Mouse (Mus musculus) testis, adult 2 months (tissue): ENCODE data around the gene Crebl2. TPM values are rescaled to one million over a fixed set of nuclear protein-coding genes. Genes with fewer than 3 reads are reported as not detected.

Experiments used
- H3K27ac ChIP-seq: fragments of 200-500 bp; 2 replicates; pipeline ENCODE4 v1.5.1; 2012; ENCODE audit warnings: low read depth, low read length; ENCODE audit not compliant: control insufficient read depth, insufficient read depth
- H3K27me3 ChIP-seq: fragments of 200-500 bp; 2 replicates; pipeline ENCODE4 v1.6.1; 2012; ENCODE audit warnings: mild to moderate bottlenecking, low read length, moderate library complexity; ENCODE audit not compliant: control insufficient read depth, insufficient read depth
- H3K36me3 ChIP-seq: fragments of 200-500 bp; 2 replicates; pipeline ENCODE4 v1.6.1; 2012; ENCODE audit warnings: mild to moderate bottlenecking, low read length; ENCODE audit not compliant: control insufficient read depth, insufficient read depth
- H3K4me1 ChIP-seq: fragments of 200-500 bp; 2 replicates; pipeline ENCODE4 v1.6.1; 2012; ENCODE audit warnings: low read length; ENCODE audit not compliant: control insufficient read depth, insufficient read depth
- H3K4me3 ChIP-seq: fragments of 200-500 bp; 2 replicates; pipeline ENCODE4 v1.5.1; 2012; ENCODE audit warnings: low read depth, mild to moderate bottlenecking, low read length, moderate library complexity, mixed read lengths; ENCODE audit not compliant: control insufficient read depth
- CTCF ChIP-seq: fragments of 200-500 bp; IDR thresholded peaks from 2 replicates; pipeline ENCODE4 v1.5.1; 2012; ENCODE audit warnings: low read depth, mild to moderate bottlenecking, inconsistent platforms, low read length, moderate library complexity; ENCODE audit not compliant: control insufficient read depth, insufficient read depth, insufficient replicate concordance
- POLR2A ChIP-seq: fragments of 200-500 bp; IDR thresholded peaks from 2 replicates; pipeline ENCODE4 v1.6.1; 2012; ENCODE audit warnings: low read depth, mild to moderate bottlenecking, inconsistent platforms, low read length, moderate library complexity; ENCODE audit not compliant: control insufficient read depth
- polyA plus RNA-seq: library from polyadenylated mRNA; depleted of rRNA; stranded (reverse); fragments of >200 nt; gene quantifications from 2 replicates; pipeline ENCODE4 v1.2.3, GENCODE M21; 2012

Gene Crebl2
- polyA plus RNA-seq, 1 experiment = 11.2 TPM

DNA sequence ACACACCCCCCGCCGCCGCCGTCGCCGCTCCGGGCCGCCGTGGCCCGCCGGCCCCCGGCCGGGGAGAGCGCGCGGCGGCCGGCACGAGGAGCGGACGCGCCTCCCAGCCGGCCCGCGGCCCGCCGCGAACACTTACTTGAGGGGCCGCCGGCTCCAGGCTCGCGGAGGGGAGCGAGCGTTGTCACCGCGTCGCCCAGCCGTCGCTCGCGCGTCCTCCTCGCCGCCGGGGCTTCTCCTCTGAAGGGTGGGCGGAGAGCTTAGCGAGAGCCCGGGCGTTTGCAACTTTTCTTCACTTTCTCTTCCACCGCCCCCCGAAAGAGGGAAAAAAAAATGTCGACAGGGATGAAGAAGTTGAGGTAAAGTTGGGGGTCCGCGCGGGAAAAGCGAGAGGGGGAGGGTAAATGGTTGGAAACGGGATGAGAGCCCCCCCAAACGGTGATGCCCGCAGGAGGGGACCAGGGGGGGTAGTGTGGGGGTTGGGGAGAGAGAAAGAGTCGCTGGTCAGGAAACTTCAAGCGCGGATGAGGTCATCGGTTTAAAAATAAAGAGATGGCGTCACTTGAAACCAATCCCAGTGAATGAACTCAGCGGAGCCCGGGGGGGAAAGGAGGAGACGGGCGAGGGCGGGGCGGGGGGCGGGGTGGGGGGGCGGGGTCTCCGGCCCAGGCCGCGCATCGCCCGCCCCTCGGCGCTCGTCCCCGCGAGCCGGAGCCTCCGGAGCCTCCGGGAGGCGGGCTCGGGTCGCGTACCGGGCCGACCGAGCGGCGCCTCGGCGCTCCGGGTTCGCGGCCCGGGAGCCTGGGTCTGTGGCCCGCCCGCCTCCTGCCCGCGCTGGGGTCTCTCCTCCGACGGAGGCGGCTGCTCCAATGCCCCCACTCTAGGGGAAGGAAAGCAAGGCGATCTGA is 37.6 kb upstream of the Crebl2 start, which contains the start of gene Dusp16:
Gene Dusp16, minus strand, starts transcription at position 485 of the 905 bp plus-strand sequence.
- Histone ChIP-seq H3K4me1 (peaks cover 19% of the 10 kb centered on the region), H3K27me3 (no peaks in the 10 kb centered on the region), H3K4me3 (peak within 1 kb of the TSS; percentile 98), H3K36me3 (no peaks in the 10 kb centered on the region), H3K27ac (peak within 1 kb of the TSS; percentile 98)
- no peak for TF ChIP-seq CTCF
- TF ChIP-seq POLR2A = 0 out of 2 replicates have a peak, but pooled peaks have one; percentile 3

DNA sequence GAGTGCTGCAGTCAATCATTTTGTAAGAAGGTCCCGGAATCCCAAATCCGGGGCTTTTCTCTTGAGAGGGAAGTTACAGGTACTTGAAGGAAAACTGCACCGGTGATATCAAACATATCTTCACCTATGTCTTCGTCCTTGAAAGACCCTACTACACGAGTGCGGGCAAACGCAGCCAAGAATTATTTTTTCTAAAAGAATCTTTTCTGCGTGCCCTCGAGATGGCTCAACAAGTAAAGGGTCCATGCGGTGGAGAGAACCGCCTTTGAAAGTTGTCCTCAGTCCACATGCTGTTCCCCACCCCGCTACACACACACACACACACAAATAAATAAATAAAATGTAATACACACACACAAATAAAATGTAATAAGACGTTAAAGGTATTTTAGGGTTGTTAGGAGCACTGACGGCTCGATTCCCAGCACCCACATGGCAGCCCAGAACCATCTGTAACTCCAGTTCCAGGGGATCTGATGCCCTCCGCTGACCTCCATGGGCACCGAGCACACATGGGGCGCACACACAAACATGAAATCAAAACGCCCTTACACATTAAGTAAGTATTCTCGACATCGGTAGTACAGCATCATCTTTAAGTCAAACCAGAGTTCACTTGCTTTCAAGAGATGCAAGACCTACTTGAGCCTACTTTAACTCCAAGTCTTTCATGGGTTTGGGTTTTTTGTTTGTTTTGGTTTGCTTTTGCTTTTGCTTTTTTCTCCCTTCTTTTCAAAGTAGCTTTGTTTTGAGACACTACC is 36.7 kb upstream of the Crebl2 start:
- Histone ChIP-seq H3K36me3 (no peaks in the 10 kb centered on the region), H3K27me3 (no peaks in the 10 kb centered on the region), H3K27ac (peak overlapping the region; percentile 90), H3K4me1 (peaks cover 19% of the 10 kb centered on the region), H3K4me3 (peak overlapping the region; percentile 95)
- TF ChIP-seq CTCF (no peak), POLR2A (no peak)

DNA sequence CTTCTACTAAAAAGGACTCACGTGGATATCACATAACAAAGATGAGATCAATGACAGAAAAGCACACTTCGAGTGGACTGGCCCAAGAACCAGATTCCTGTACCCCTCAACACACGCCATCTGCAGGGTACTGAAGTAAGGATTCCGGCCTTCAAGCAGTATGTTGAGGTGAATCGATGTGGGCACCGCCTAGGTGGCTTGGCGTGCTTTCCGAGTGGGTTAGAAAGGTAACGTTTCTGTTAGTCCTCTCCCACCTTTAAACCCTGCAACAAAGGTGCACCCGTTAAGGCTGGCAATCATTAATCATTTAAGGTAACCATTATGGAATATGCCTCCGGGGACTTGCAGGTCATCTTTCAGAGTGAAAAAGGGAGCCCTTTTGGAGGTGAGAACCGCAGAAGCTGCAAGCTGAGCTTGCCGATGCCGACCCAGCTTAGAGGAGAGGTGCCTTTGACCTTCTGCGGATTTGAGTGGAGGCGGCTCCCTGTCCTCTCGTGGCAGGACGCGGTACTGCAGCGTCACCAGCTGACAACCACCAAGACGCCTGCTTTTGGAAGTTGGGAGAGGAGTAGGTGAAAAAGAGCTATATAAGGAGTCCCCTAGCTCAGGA is 35.9 kb upstream of the Crebl2 start:
- Histone ChIP-seq H3K27ac (0 out of 2 replicates have a peak overlapping the region, but pooled peaks have one; percentile 5), H3K36me3 (no peaks in the 10 kb centered on the region), H3K27me3 (no peaks in the 10 kb centered on the region), H3K4me1 (peaks cover 19% of the 10 kb centered on the region), H3K4me3 (peak overlapping the region; percentile 56)
- TF ChIP-seq CTCF = peak; percentile 90
- TF ChIP-seq POLR2A = 0 out of 2 replicates have a peak, but pooled peaks have one; percentile 31

- Histone ChIP-seq H3K36me3 (no peaks in the 10 kb centered on the region), H3K27ac (no peak overlapping the region), H3K4me1 (peaks cover 19% of the 10 kb centered on the region), H3K4me3 (no peak overlapping the region), H3K27me3 (no peaks in the 10 kb centered on the region)
- TF ChIP-seq CTCF (no peak), POLR2A (no peak)
These were observed 33.7 kb upstream of the Crebl2 start for GRCm38 (mm10) chr6:134796297-134796696.

DNA sequence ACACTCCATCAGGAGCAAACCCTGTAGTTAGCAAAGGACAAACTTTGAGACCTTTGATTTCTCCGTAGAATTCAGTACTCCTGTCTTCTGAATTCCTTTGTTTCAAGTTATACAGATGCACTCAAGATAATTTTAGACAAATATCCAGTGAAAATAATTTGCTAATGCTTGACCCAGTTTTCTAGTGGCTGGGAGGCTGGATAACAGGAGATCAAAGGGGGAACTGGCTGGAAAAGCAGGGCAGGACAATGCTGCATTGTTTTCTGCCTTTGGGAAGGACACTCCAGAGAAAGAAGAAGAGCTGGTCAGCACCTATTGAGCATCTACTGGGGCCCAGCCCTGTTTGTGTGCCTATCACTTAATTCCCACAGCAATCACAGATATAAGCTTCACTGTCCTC is 28.5 kb upstream of the Crebl2 start:
- Histone ChIP-seq H3K27ac (no peak overlapping the region), H3K36me3 (no peaks in the 10 kb centered on the region), H3K4me1 (no peaks in the 10 kb centered on the region), H3K27me3 (no peaks in the 10 kb centered on the region), H3K4me3 (no peak overlapping the region)
- no peak for TF ChIP-seq POLR2A
- no peak for TF ChIP-seq CTCF

- TF ChIP-seq POLR2A (no peak), CTCF (no peak)
- no peaks in the 10 kb centered on the region for H3K4me1 ChIP-seq
- no peak overlapping the region for H3K27ac ChIP-seq
- H3K27me3 ChIP-seq = no peaks in the 10 kb centered on the region
- H3K4me3 ChIP-seq = no peak overlapping the region
- no peaks in the 10 kb centered on the region for H3K36me3 ChIP-seq
These were observed 27.3 kb upstream of the Crebl2 start for GRCm38 (mm10) chr6:134802641-134803043.
